Mouse (Mus musculus) megakaryocyte, embryonic 14.5 days (primary cell): ENCODE results near the gene Myom3. TPM values are rescaled to one million over a fixed set of nuclear protein-coding genes. Genes with fewer than 3 reads are reported as not detected.

Experiments used
- H3K27me3 ChIP-seq: replicated peaks from 2 replicates; pipeline ENCODE3; 2012; ENCODE audit warnings: inconsistent platforms
- H3K36me3 ChIP-seq: replicated peaks from 2 replicates; pipeline ENCODE3; 2012; ENCODE audit warnings: low read length, inconsistent platforms, mixed read lengths
- H3K4me1 ChIP-seq: 2 replicates; pipeline ENCODE4 v1.6.1; 2012; ENCODE audit warnings: inconsistent platforms
- H3K4me3 ChIP-seq: replicated peaks from 2 replicates; pipeline ENCODE3; 2012; ENCODE audit warnings: moderate library complexity, mild to moderate bottlenecking, inconsistent platforms
- H3K9me3 ChIP-seq: 2 replicates; pipeline ENCODE4 v1.6.1; 2012; ENCODE audit warnings: inconsistent platforms
- FLI1 ChIP-seq: IDR thresholded peaks from 2 replicates; pipeline ENCODE4 v1.6.1; 2012; ENCODE audit warnings: low read length, inconsistent platforms, mixed read lengths
- GATA1 ChIP-seq: IDR thresholded peaks from 3 replicates; pipeline ENCODE4 v1.6.1; 2012; ENCODE audit warnings: mixed read lengths, low read length, inconsistent platforms, borderline replicate concordance
- polyA plus RNA-seq: library from polyadenylated mRNA; stranded (reverse); fragments of >175 nt; gene quantifications from 2 replicates; pipeline ENCODE4 v1.2.3, GENCODE M21; 2012; ENCODE audit warnings: low replicate concordance; ENCODE audit not compliant: insufficient read depth

Myom3 gene
- polyA plus RNA-seq, 1 experiment: not detected

DNA sequence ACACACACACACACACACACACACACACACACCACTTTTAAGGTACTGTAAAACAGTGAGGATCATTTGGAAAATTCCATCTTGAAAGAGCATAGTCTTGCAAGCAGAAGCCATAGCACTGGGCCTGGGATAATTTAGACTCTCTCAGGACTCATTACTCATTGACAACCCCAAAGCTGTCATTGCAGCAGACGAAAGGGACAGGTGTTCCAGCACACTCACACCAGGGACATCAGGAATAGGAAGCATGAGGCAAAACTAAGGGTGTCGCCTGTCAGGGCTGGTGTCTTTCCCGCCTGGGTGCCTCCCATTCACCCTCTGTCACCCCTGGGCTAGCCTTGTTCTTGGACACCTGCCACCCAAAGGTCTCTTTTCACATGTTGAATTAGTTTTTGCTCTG is 22.6 kb upstream of the Myom3 start:
- H3K27me3 ChIP-seq: peaks cover 24% of the 10 kb centered on the region

GRCm38 (mm10) chr4:135738237-135738636 is 21.3 kb upstream of the Myom3 start:
- H3K4me3 ChIP-seq: no peak overlapping the region
- no peaks in the 10 kb centered on the region for H3K36me3 ChIP-seq
- TF ChIP-seq GATA1 (no peak), FLI1 (no peak)
- peaks cover 26% of the 10 kb centered on the region for H3K27me3 ChIP-seq
- H3K9me3 ChIP-seq: peaks cover 23% of the 10 kb centered on the region
- H3K4me1 ChIP-seq: no peaks in the 10 kb centered on the region

More for the DNA sequence above, 22.6 kb upstream of the Myom3 start:
- Histone ChIP-seq H3K4me1 (no peaks in the 10 kb centered on the region), H3K9me3 (peaks cover 23% of the 10 kb centered on the region), H3K36me3 (no peaks in the 10 kb centered on the region), H3K4me3 (no peak overlapping the region)
- TF ChIP-seq FLI1: no peak
- TF ChIP-seq GATA1: no peak

- no peak overlapping the region for H3K4me3 ChIP-seq
- peaks cover 15% of the 10 kb centered on the region for H3K9me3 ChIP-seq
- TF ChIP-seq FLI1 (no peak), GATA1 (no peak)
- no peaks in the 10 kb centered on the region for H3K4me1 ChIP-seq
- no peaks in the 10 kb centered on the region for H3K36me3 ChIP-seq
- peaks cover 33% of the 10 kb centered on the region for H3K27me3 ChIP-seq
Observed at GRCm38 (mm10) chr4:135739148-135739547, 20.4 kb upstream of the Myom3 start.

DNA sequence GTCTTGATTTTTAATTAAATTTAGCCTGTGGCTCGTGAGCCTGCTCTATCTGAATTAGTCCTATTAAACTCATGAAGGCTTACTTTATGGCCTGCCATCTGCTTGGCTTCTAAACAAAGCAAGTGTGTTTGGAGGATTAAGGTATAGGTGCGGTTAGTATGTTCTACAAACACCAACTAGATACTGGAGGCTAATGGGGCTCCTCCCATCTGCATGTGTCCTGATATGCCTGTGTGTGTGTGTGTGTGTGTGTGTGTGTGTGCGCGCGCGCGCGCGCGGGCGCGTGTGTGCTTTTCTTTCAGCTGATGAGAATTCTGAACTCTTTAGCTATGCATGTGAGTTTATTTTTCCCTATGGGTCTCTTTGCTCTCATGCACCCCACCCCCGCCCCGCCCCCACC is 19.8 kb upstream of the Myom3 start:
- no peak for TF ChIP-seq GATA1
- no peak for TF ChIP-seq FLI1
- Histone ChIP-seq H3K9me3 (peaks cover 10% of the 10 kb centered on the region), H3K4me1 (no peaks in the 10 kb centered on the region), H3K36me3 (no peaks in the 10 kb centered on the region), H3K27me3 (peaks cover 33% of the 10 kb centered on the region), H3K4me3 (no peak overlapping the region)

DNA sequence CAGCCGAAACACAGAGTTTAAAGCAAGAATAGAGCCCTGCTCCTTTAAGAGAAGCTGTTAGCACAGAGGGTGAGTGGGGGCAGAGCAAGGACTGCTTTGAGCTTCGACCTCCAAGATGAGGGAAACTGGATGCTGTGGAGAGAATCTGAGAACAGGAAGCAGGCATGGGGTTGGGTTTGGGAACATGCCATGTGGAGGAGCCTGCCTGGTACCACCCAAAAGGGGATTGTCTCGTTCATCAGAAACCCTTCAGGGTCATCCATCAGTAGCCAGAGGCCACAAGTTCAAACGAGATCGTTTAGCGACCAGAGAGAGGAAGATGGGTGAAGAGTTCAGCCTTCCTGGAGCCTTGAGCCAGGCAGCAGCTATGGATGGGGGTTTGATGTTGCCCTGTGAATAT is 16.0 kb upstream of the Myom3 start:
- Histone ChIP-seq H3K4me3 (no peak overlapping the region), H3K27me3 (peaks cover 49% of the 10 kb centered on the region), H3K9me3 (no peaks in the 10 kb centered on the region), H3K36me3 (no peaks in the 10 kb centered on the region), H3K4me1 (no peaks in the 10 kb centered on the region)
- TF ChIP-seq FLI1 (no peak), GATA1 (no peak)

DNA sequence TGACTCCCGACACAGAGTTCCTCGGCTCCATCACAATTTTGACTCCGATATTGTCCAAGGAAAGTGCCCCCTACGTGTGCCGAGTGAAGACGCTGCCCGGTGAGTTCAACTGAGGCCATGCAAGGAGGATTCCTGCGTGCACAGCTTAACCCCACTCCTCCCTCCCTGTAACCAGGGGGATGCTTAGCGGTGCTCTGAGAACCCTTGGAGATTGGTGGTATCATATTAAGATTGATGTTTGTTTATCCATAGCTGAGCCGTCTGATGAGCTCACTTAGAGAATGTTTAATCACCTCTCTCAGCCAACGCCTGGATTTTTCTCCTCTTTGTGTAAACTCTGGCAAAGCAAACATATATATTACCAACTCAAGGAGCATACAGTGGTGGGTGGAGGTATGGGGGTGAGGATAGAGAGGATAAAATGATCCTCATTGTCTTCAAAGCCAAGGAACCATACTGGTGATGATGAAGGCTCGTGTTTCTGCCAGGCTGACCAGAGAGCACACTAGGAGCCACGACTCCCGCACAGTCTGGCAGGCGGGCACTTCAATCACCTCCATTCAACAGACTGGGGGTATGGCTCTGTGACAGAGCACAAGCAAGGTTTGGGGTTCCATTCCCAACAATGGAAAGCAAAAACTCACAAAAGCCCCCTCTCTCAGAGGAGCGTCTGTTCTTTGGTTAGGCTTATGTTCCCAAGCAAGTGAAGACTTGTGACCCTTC is 14.6 kb upstream of the Myom3 start:
- no peaks in the 10 kb centered on the region for H3K4me1 ChIP-seq
- H3K4me3 ChIP-seq: no peak overlapping the region

GRCm38 (mm10) chr4:135745613-135746012 is 13.9 kb upstream of the Myom3 start:
- Histone ChIP-seq H3K27me3 (peaks cover 53% of the 10 kb centered on the region), H3K36me3 (no peaks in the 10 kb centered on the region), H3K9me3 (no peaks in the 10 kb centered on the region), H3K4me1 (no peaks in the 10 kb centered on the region), H3K4me3 (no peak overlapping the region)
- TF ChIP-seq FLI1 (no peak), GATA1 (no peak)

More for the DNA sequence above, 14.6 kb upstream of the Myom3 start:
- H3K27me3 ChIP-seq: peaks cover 46% of the 10 kb centered on the region
- H3K9me3 ChIP-seq: no peaks in the 10 kb centered on the region
- no peak for TF ChIP-seq GATA1
- TF ChIP-seq FLI1: no peak
- H3K36me3 ChIP-seq: no peaks in the 10 kb centered on the region

DNA sequence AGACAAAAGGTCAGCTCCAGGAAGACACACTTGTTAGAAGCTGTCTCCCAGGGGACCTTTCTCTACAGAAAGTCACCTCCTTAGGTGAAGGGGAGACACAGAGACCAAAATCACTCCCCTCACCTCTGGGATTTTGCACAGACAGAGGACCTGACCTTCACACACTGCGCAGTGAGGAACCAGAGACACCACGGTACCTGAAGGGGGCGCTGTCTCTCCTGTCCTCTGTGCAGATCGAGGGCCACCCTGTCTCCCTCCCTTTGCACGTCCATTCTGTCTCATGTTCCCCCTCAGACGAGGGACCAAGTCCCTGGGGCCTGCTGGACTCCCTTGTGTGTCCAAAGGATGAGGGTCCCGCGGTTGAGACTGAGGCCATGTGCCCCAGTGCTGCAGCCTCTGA is 8.6 kb upstream of the Myom3 start:
- Histone ChIP-seq H3K4me1 (no peaks in the 10 kb centered on the region), H3K36me3 (no peaks in the 10 kb centered on the region), H3K27me3 (peaks cover 56% of the 10 kb centered on the region), H3K9me3 (peaks cover 16% of the 10 kb centered on the region), H3K4me3 (no peak overlapping the region)
- no peak for TF ChIP-seq FLI1
- no peak for TF ChIP-seq GATA1

- Histone ChIP-seq H3K9me3 (peaks cover 16% of the 10 kb centered on the region), H3K4me1 (no peaks in the 10 kb centered on the region), H3K27me3 (peaks cover 52% of the 10 kb centered on the region), H3K4me3 (no peak overlapping the region), H3K36me3 (no peaks in the 10 kb centered on the region)
- TF ChIP-seq FLI1 (no peak), GATA1 (no peak)
Observed at GRCm38 (mm10) chr4:135752106-135752778, 7.3 kb upstream of the Myom3 start.

- H3K27me3 ChIP-seq: peaks cover 51% of the 10 kb centered on the region
- H3K4me1 ChIP-seq: no peaks in the 10 kb centered on the region
Observed at GRCm38 (mm10) chr4:135752779-135753164, 6.7 kb upstream of the Myom3 start.

GRCm38 (mm10) chr4:135758331-135758730 is 1.2 kb upstream of the Myom3 start:
- TF ChIP-seq FLI1: no peak
- Histone ChIP-seq H3K36me3 (no peaks in the 10 kb centered on the region), H3K27me3 (peaks cover 53% of the 10 kb centered on the region), H3K4me3 (no peak overlapping the region), H3K4me1 (peaks cover 24% of the 10 kb centered on the region), H3K9me3 (peaks cover 16% of the 10 kb centered on the region)

More at GRCm38 (mm10) chr4:135752779-135753164, 6.7 kb upstream of the Myom3 start:
- Histone ChIP-seq H3K36me3 (no peaks in the 10 kb centered on the region), H3K9me3 (peaks cover 16% of the 10 kb centered on the region), H3K4me3 (no peak overlapping the region)
- TF ChIP-seq FLI1 (no peak), GATA1 (no peak)
